Mouse (Mus musculus) spleen, adult 18-20 months (tissue): ENCODE measurements around the gene Sox12.

Experiments
- DNase-seq, 2 experiments: peaks; one replicate each; pipeline ENCODE4 v3.0.0; 2022; ENCODE audit warnings: mixed read lengths in 2 of 2

Gene Sox12

DNA sequence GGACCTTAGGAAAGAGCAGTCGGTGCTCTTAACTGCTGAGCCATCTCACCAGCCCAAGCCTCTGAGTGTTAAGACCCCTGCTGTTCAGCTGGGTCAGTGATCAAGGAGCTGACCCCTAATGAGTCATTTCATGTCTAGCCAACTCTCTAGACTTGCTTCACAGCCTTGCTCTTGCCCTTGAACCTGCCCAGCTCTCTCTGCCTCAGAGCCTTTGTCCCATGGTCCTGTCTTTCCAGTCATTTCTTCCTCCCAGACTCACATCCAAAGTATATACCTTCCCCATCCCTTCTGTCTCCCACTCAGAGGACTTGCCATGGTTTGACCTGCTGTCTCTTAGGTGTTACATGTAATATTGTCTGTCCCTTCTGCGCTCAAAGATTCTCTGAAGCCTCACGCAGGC is 40.6 kb downstream of the Sox12 start:
- no peak for DNase-seq

DNA sequence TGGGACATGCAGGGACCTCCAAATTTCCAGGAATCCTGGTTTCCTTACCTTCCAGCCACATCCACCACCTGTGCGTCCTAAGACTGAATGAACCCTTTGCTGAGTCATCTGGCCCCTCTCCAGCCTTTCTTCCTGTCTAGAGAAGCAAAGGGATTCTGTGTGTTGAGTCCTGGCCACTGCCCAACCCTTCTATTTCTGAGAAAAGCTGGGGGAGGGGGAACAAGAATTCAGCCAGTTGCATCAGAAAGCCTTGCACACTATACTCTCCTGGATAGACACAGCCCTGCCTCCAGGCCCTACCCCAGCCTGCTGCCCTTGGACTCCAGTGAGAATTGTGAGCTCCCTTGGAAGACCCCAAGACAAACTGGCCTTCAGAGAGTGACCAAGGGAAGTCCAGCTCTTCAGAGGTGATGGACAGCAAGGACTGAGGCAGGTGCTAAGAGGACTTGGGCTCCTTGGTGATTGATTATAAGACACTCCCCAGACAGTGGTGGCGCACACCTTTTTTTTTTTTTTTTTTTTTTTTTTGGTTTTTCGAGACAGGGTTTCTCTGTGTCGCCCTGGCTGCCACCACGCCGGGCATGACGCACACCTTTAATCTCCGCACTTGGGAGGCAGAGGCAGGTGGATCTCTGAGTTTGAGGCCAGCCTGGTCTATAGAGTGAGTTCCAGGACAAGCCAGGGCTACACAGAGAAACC is 47.9 kb downstream of the Sox12 start:
- DNase-seq, result no peak

DNA sequence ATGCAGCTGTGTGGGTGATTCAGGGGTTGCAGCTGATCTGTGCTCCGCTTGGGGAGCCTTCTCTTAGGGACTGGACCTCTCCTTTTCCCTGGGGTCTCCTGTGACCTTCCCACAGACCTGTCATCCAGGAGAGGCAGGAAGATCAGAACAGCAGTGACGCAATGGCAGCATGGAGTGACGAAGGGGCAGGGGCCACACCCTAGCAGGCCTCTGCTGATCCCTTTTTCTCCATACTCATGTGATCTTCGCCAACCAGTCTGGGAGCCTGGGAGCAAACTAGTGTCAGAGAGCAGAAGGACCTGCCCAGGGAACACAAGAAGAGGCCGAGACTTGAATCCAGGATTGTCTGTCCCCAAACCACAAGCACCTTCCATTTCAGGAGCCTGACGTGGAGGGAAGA is 48.7 kb downstream of the Sox12 start:
- DNase-seq, result no peak

DNA sequence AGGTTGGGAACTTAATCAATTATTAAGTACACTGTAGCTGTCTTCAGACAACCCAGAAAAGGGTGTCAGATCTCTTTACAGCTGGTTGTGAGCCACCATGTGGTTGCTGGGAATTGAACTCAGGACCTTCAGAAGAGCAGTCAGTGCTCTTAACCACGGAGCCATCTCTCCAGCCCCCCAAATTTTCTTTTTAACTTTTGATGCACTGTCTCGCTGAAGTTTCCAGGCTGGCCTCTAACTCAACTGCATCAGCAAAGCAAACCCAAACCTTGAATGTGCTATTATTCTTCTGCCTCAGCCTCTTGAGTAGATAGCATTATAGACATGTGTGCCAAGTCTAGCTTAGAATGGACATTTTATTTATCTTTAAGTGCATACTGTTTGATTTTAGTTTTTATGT is 50.1 kb downstream of the Sox12 start:
- no peak for DNase-seq

DNA sequence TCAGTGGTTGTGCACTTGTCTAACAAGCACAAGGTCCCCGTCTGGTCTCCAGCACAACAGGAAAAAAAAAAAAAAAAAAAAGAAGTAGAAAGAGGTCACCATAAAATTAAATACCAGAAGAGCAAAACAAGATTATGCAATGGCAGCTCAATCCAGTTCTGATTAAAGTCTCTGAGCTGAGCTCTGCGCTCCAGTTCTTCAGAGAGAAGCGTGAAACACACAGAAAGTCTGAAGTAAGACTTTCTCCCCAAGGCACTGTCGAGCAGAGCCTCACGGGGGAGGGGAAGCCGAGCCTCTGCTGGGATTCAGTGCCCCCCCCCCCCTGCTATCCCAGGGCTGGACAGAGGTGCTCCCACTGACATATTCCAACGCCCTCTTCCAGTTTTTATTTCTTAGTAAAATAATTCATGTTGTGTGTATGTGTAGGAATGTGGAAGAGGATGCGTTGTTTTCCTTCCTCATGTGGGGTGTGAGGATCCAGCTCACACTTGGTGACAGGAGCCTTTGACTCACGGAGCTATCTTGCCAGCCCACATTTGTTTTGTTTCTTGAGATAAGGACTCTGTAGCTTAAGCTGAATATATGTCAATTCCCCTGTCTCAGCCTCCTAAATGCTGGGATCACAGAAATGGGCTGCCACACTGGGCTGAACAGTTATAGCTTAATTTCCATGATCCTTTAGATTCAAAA is 50.9 kb downstream of the Sox12 start:
- no peak for DNase-seq

DNA sequence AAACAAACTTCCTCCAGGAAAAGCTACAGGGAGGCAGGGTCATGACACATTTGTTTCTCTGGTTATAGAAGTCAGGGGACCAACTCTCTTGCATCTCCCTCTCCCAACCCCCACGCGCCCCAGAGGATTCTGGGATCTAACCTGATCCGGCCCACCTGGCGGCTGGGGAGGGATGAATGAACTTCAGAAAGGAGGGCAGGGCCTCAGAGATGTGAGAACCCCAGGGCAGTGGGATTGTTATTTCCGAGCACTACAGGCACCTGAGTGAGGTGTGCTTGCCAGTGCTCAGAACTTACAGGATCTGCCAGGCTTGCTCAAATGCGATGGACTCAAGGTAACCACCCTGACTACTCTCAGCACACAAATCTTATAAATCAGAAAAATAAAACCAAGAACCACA is 52.5 kb downstream of the Sox12 start:
- no peak for DNase-seq

DNA sequence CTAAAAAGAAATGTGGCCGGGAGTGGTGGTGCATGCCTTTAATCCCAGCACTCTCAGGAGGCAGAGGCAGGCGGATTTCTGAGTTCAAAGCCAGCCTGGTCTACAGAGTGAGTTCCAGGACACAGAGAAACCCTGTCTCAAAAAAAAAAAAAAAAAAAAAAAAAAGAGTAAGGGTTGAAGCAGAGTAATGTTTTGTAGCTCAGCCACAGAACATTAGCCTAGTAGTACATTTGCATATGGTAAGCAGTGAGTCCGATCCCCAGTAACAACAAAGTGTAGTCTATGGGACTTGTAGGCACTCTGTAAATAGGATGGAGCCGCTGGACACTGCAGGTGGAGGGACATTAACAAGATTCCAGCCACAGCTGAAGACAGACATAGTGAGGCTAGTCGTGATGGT is 53.0 kb downstream of the Sox12 start:
- no peak for DNase-seq

DNA sequence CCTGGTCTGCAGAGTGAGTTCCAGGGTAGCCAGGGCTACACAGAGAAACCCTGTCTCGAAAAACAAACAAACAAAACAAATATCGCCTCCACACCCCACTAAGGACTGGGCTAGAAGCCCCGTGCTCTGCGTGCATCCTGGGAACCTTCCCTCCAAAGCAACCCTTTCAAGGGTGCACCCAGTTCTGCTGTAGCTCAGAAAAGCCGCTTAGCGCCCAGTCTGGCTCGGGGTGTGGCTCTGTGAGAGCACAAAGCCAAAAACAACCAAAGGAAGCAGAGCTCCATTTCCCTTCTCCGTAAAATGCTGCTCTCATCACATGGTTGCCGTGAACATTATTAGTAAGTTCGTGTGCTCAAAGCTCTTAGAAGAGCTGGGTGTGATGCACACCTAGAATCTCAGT is 53.5 kb downstream of the Sox12 start:
- no peak for DNase-seq
